14 mouse cellular contexts compared by ENCODE assay signal in the genomic region with DNA sequence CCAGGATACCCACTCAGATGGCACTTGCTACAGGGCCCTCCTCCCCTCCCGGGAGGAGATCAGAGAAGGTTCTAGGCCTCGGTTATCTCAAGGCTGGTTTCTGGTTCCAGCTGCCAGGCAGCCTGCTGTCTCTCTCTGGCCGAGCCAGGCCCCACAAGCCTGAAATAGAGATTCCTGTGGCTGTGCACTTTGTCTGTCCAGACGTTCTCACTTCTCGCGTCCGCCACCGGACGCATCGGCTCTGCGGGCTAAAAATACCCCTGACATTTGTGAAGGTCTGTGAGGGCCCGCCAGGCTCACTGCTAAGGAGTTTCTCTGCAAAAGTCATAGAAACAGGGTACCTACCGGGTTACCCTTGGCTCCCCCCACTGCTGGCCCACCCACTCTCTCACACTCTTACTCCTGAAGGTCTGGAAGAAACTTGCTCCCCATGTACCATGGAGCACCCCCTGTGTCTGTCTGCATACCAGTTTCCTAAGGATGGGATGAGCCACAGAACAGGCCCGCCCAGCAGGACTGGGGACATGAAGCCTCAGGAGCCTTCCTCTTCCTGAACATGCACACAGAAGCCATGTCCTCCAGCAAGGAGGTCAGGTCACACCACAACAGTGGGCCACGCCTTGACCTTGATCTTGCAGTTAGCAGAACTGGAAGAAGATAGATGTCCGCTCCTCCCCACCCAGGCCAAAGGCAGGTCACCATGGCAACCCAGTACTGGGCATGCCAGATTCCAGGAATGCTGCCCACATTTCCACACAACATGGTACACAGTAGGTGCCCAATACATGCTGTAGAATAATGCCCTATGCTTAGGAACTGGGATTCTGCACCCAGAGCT. TPM values are rescaled to one million over a fixed set of nuclear protein-coding genes. Genes with fewer than 3 reads are reported as not detected.
DNase-seq lines count a peak whose midpoint lies in the region; ATAC-seq and TF ChIP-seq lines count a peak whose summit lies in the region.
"Had no signal": no experiment of that assay in that cellular context is flagged by ENCODE, and none has a peak within 500 bp of the region (broad histone marks: within the 10 kb centered on the region; RNA-seq: fewer than 3 reads in every experiment).

No protein-coding gene starts in this region.

- in situ Hi-C loops in ES-E14 (cut with MboI; ENCODE audit: low sequenced_read_pairs in 2 of 2, unreplicated experiment in 2 of 2) = no loop called here

- 72% methylated on average over 16 of the region's 16 CpGs for WGBS in kidney, embryonic 15.5 days
- WGBS in heart, embryonic 16.5 days = 33% methylated on average over 16 of the region's 16 CpGs

- H3K4me1 ChIP-seq in kidney, embryonic 15.5 days = peaks cover 4% of the 10 kb centered on the region; the same call in 1 of the 2 replicates
- peaks cover 4 to 19% of the 10 kb centered on the region in 2 experiments; a peak in 3 of 4 replicates for H3K4me1 ChIP-seq in ES-E14 (ENCODE audit: control insufficient read depth in 2 of 2, insufficient read depth in 2 of 2, low read length in 2 of 2, poor library complexity in 1 of 2)
- H3K4me1 ChIP-seq in heart, embryonic 16.5 days (ENCODE audit: control insufficient read depth, insufficient read depth, low read length) = peaks cover 12% of the 10 kb centered on the region
- H3K4me1 ChIP-seq: liver, embryonic 13.5 days; megakaryocyte, embryonic 14.5 days had no signal

- no peaks in the 10 kb centered on the region for H3K36me3 ChIP-seq in kidney, embryonic 15.5 days
- H3K36me3 ChIP-seq in ES-E14 (ENCODE audit: control insufficient read depth, insufficient read depth, low read length, poor library complexity, severe bottlenecking) = no peaks in the 10 kb centered on the region
- no peaks in the 10 kb centered on the region for H3K36me3 ChIP-seq in heart, embryonic 16.5 days (ENCODE audit: control insufficient read depth, insufficient read depth)
- H3K36me3 ChIP-seq: liver, embryonic 13.5 days; neural tube, embryonic 12.5 days had no signal

- no peak for DNase-seq in kidney, adult 18-20 months
- DNase-seq in ES-E14 (ENCODE audit: low read depth, low spot score) = no peak
- DNase-seq in gastrocnemius, adult 8-10 months (ENCODE audit: low spot score in 2 of 2) = peak; percentile 57 to 78
- no peak for DNase-seq in thymus, postnatal 36 days
- no peak for DNase-seq in cerebellum, postnatal 36 days
- no peak for DNase-seq in spleen, postnatal 10 days (ENCODE audit: low spot score in 2 of 2)
- DNase-seq: cerebellum, postnatal 25 days; liver, embryonic 13.5 days; right cerebral cortex, postnatal 14 days had no signal

- no peak overlapping the region for H3K9ac ChIP-seq in kidney, embryonic 15.5 days
- H3K9ac ChIP-seq in ES-E14 (ENCODE audit: insufficient read depth, low read depth, low read length, poor library complexity, severe bottlenecking) = peak overlapping the region; percentile 37; the same call in 1 of the 2 replicates
- peak overlapping the region; percentile 64 for H3K9ac ChIP-seq in heart, embryonic 16.5 days (ENCODE audit: low read length)
- H3K9ac ChIP-seq: liver, embryonic 13.5 days; neural tube, embryonic 12.5 days had no signal

- no peaks in the 10 kb centered on the region for H3K9me3 ChIP-seq in kidney, embryonic 15.5 days (replicated peaks)
- H3K9me3 ChIP-seq in ES-E14 (ENCODE audit: control insufficient read depth, insufficient read depth, low read depth, low read length) = no peaks in the 10 kb centered on the region
- H3K9me3 ChIP-seq in heart, embryonic 16.5 days (replicated peaks; ENCODE audit: control insufficient read depth, low read length) = no peaks in the 10 kb centered on the region
- H3K9me3 ChIP-seq: liver, embryonic 13.5 days; megakaryocyte, embryonic 14.5 days; neural tube, embryonic 12.5 days had no signal

- peak overlapping the region; percentile 63; the same call in 1 of the 2 replicates for H3K27ac ChIP-seq in kidney, embryonic 15.5 days
- no peak overlapping the region; the same call in 1 of the 2 replicates for H3K27ac ChIP-seq in ES-E14 (ENCODE audit: insufficient read depth, low read depth, low read length, poor library complexity, severe bottlenecking)
- H3K27ac ChIP-seq in heart, embryonic 16.5 days (ENCODE audit: low read length) = peak overlapping the region; percentile 99
- H3K27ac ChIP-seq: liver, embryonic 13.5 days; neural tube, embryonic 12.5 days had no signal

- ATAC-seq in kidney, embryonic 15.5 days (replicated peaks; ENCODE audit: low FRiP score) = no peak
- ATAC-seq in heart, embryonic 16.5 days (replicated peaks; ENCODE audit: extremely low read depth, insufficient read depth, low FRiP score) = peak; percentile 90

- H3K27me3 ChIP-seq in kidney, embryonic 15.5 days = no peaks in the 10 kb centered on the region
- H3K27me3 ChIP-seq in heart, embryonic 16.5 days (ENCODE audit: control insufficient read depth, insufficient read depth, low read length) = no peaks in the 10 kb centered on the region
- H3K27me3 ChIP-seq: liver, embryonic 13.5 days; neural tube, embryonic 12.5 days had no signal

- H3K4me2 ChIP-seq in kidney, embryonic 15.5 days = no peak overlapping the region
- H3K4me2 ChIP-seq in heart, embryonic 16.5 days (ENCODE audit: low read depth, low read length) = peak overlapping the region; percentile 29; the same call in 1 of the 2 replicates
- H3K4me2 ChIP-seq: liver, embryonic 13.5 days; neural tube, embryonic 12.5 days had no signal

- H3K4me3 ChIP-seq in kidney, embryonic 15.5 days (replicated peaks) = no peak overlapping the region
- no peak overlapping the region for H3K4me3 ChIP-seq in ES-E14 (ENCODE audit: insufficient read depth in 1 of 2, low read depth in 1 of 2, low read length in 2 of 2, poor library complexity in 1 of 2, severe bottlenecking in 1 of 2)
- no peak overlapping the region for H3K4me3 ChIP-seq in heart, embryonic 16.5 days (ENCODE audit: low read length)
- H3K4me3 ChIP-seq: erythroblast, embryonic 14.5 days; liver, embryonic 13.5 days; megakaryocyte, embryonic 14.5 days; neural tube, embryonic 12.5 days had no signal

TF ChIP-seq in ES-E14, 5 proteins besides CTCF, POLR2A, EP300 and RAD21:
- no peak for TF ChIP-seq HCFC1 (IDR thresholded peaks at IDR 0.05; ENCODE audit: borderline replicate concordance, insufficient read depth, low read length)
- no peak for TF ChIP-seq MAFK (IDR thresholded peaks at IDR 0.05; ENCODE audit: insufficient read depth, low read depth, low read length)
- no peak for TF ChIP-seq CHD2 (IDR thresholded peaks at IDR 0.05; ENCODE audit: low read depth, low read length)
- no peak for TF ChIP-seq ZC3H11A (IDR thresholded peaks at IDR 0.05; ENCODE audit: borderline replicate concordance, low read depth, low read length)
- TF ChIP-seq ZNF384 (IDR thresholded peaks at IDR 0.05; ENCODE audit: low read depth, low read length) = no peak

RNA-seq across cellular contexts. Expression of a gene that starts 21.3 kb away (rescaled TPM):
- polyA plus RNA-seq in kidney, embryonic 15.5 days (2015; fragmentation: Nextera tagmentation; extraction: Ambion mirVana) = 8.7 and 9.9 TPM in 2 replicates
- total RNA-seq in ES-E14 (2012; rRNA removed) = 1.8 and 2.9 TPM in 2 replicates
- 1 to 10 TPM; 1.8 to 3.4 (median 2.3) TPM for total RNA-seq in gastrocnemius, adult 8-10 months (2022)
- polyA plus RNA-seq in heart, embryonic 16.5 days (2015; fragmentation: Nextera tagmentation; extraction: Ambion mirVana) = 3.0 and 3.7 TPM in 2 replicates

RNA-seq across cellular contexts. Expression of a gene that starts 29.6 kb away (rescaled TPM):
- polyA plus RNA-seq in kidney, embryonic 15.5 days (2015; fragmentation: Nextera tagmentation; extraction: Ambion mirVana) = 0.78 and 2.3 TPM in 2 replicates
- total RNA-seq in ES-E14 (2012; rRNA removed) = 0.89 TPM in 1 of 2 replicates, not detected in the other
- total RNA-seq in gastrocnemius, adult 8-10 months (2022) = 1,000 to 10,000 TPM in 1 of 4 experiments, 100 to 1,000 TPM in 3; 818 to 1,021 (median 841) TPM
- polyA plus RNA-seq in heart, embryonic 16.5 days (2015; fragmentation: Nextera tagmentation; extraction: Ambion mirVana) = 7,978 and 9,755 TPM in 2 replicates
- polyA plus RNA-seq: erythroblast, embryonic 14.5 days had no signal

Comparison
In these comparisons a context has a peak if more than half of its experiments do, and no peak if none do; other contexts are left out.
1. DNase-seq: peak in gastrocnemius, adult 8-10 months (2 of 2); none in kidney, adult 18-20 months (single experiment), ES-E14 (single experiment), thymus, postnatal 36 days (0 of 2), cerebellum, postnatal 36 days (0 of 2) and spleen, postnatal 10 days (0 of 2).
2. RNA of a gene that starts 29.6 kb away (total RNA-seq): 818 to 1,021 TPM in gastrocnemius, adult 8-10 months; 0.89 TPM in ES-E14; every median in the first group is over 100 times any median in the second.